Mouse (Mus musculus) limb, embryonic 15.5 days (tissue): ENCODE measurements around the gene Haus2. TPM values are rescaled to one million over a fixed set of nuclear protein-coding genes. Genes with fewer than 3 reads are reported as not detected.

Experiments
- ATAC-seq: fragments of 200-750 bp; cut with Nextera tagmentation; 2 replicates; pipeline ENCODE4 v1.8.0; 2017; ENCODE audit warnings: low read depth, moderate TSS enrichment; ENCODE audit not compliant: insufficient number of reproducible peaks, low FRiP score, low TSS enrichment
- H3K27ac ChIP-seq: fragments of 300-500 bp; sonication (generic); 2 replicates; pipeline ENCODE4 v1.5.1; 2015; ENCODE audit warnings: moderate library complexity, mild to moderate bottlenecking, inconsistent platforms
- H3K27me3 ChIP-seq: fragments of 300-500 bp; sonication (generic); 2 replicates; pipeline ENCODE4 v1.6.1; 2015; ENCODE audit warnings: inconsistent platforms
- H3K36me3 ChIP-seq: fragments of 300-500 bp; sonication (generic); 2 replicates; pipeline ENCODE4 v1.6.1; 2015; ENCODE audit warnings: inconsistent platforms
- H3K4me1 ChIP-seq: fragments of 300-500 bp; sonication (generic); 2 replicates; pipeline ENCODE4 v1.6.1; 2015; ENCODE audit warnings: inconsistent platforms
- H3K4me2 ChIP-seq: fragments of 300-500 bp; sonication (generic); 2 replicates; pipeline ENCODE4 v1.6.1; 2015; ENCODE audit warnings: mild to moderate bottlenecking, inconsistent platforms
- H3K4me3 ChIP-seq: fragments of 300-500 bp; sonication (generic); 2 replicates; pipeline ENCODE4 v1.5.1; 2015; ENCODE audit warnings: mild to moderate bottlenecking, inconsistent platforms
- H3K9ac ChIP-seq: fragments of 300-500 bp; sonication (generic); 2 replicates; pipeline ENCODE4 v1.6.1; 2015; ENCODE audit warnings: inconsistent platforms
- H3K9me3 ChIP-seq: fragments of 300-500 bp; sonication (generic); 2 replicates; pipeline ENCODE4 v1.6.1; 2016; ENCODE audit warnings: inconsistent platforms
- WGBS: fragments of 180-500 bp; shearing (Covaris S2); methylation state at CpG from one replicate; pipeline ENCODE4 v1.1.7; 2015; 5-methylcytosine and 5-hydroxymethylcytosine counted together
- polyA plus RNA-seq: library from polyadenylated mRNA; unstranded; fragments of >200 nt; fragmentation: Nextera tagmentation; extraction: Ambion mirVana; gene quantifications from 2 replicates; pipeline ENCODE4 v1.2.1, GENCODE M21; 2015

Haus2 gene
- polyA plus RNA-seq, 1 experiment from 2014 or later, result 21.8 TPM

DNA sequence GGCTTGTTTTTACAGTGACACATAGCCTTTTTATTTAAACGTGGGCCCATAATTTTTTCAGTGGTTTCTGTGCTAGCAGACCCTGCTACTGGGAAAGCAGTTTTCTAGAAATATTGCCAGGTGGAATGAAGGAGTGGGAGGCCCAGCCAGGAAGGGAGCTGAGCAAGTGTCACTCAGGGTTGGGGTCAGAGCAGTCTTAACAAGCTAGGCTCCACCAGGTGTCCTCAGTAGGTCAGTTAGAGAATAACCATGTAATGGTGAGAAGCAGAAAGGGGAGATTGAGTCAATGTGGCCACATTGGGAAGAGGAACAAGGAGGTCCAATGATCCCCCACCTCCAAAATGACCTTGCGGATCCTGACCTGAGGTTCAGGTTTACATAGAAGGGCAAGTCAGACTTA lies 45.5 kb downstream of the Haus2 start:
- WGBS, result 86% methylated on average over 2 of the region's 2 CpGs
- Histone ChIP-seq H3K36me3 (no peaks in the 10 kb centered on the region), H3K4me1 (no peaks in the 10 kb centered on the region), H3K9ac (no peak overlapping the region), H3K4me2 (no peak overlapping the region), H3K9me3 (no peaks in the 10 kb centered on the region), H3K4me3 (no peak overlapping the region), H3K27ac (no peak overlapping the region), H3K27me3 (no peaks in the 10 kb centered on the region)
- no peak for ATAC-seq

GRCm38 (mm10) chr2:120655905-120656304 lies 46.7 kb downstream of the Haus2 start:
- Histone ChIP-seq H3K27me3 (no peaks in the 10 kb centered on the region), H3K4me3 (no peak overlapping the region), H3K4me2 (no peak overlapping the region), H3K27ac (no peak overlapping the region), H3K4me1 (no peaks in the 10 kb centered on the region), H3K9me3 (no peaks in the 10 kb centered on the region), H3K9ac (no peak overlapping the region), H3K36me3 (no peaks in the 10 kb centered on the region)
- no peak for ATAC-seq
- 91% methylated on average over 5 of the region's 5 CpGs for whole genome bisulfite sequencing

GRCm38 (mm10) chr2:120656711-120657110 lies 47.5 kb downstream of the Haus2 start:
- Histone ChIP-seq H3K27ac (no peak overlapping the region), H3K36me3 (no peaks in the 10 kb centered on the region), H3K27me3 (no peaks in the 10 kb centered on the region), H3K9me3 (no peaks in the 10 kb centered on the region), H3K9ac (no peak overlapping the region), H3K4me3 (no peak overlapping the region), H3K4me1 (no peaks in the 10 kb centered on the region), H3K4me2 (no peak overlapping the region)
- no peak for ATAC-seq
- 100% methylated on average over 2 of the region's 2 CpGs for WGBS

- H3K4me1 ChIP-seq, result no peaks in the 10 kb centered on the region
- H3K9me3 ChIP-seq, result no peaks in the 10 kb centered on the region
- WGBS, result 78% methylated on average over 5 of the region's 5 CpGs
- no peaks in the 10 kb centered on the region for H3K36me3 ChIP-seq
- no peak overlapping the region for H3K4me2 ChIP-seq
- H3K4me3 ChIP-seq, result no peak overlapping the region
- no peak overlapping the region for H3K9ac ChIP-seq
- no peak for ATAC-seq
- H3K27me3 ChIP-seq, result no peaks in the 10 kb centered on the region
- no peak overlapping the region for H3K27ac ChIP-seq
These were observed 49.3 kb downstream of the Haus2 start for GRCm38 (mm10) chr2:120658486-120658885.

DNA sequence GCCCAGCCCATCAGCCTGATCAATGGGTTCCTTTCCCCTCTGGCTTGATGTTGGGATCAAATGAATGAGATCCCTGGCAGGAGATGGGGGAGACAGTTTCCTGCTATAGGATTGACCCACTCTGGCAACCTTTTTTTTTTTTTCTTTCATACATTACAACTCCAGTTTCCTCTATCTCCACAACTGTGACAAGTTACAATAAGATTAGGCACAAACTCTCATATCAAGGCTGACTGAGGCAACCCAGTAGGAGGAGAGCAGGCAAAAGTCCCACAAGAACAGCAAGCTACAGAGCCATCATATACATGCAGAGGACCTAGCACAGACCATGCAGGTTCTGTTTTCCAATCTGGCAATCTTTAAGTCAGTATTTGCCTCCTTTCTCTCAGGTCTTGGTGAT lies 50.1 kb downstream of the Haus2 start:
- Histone ChIP-seq H3K27ac (no peak overlapping the region), H3K27me3 (no peaks in the 10 kb centered on the region), H3K4me1 (no peaks in the 10 kb centered on the region), H3K9ac (no peak overlapping the region), H3K36me3 (no peaks in the 10 kb centered on the region), H3K9me3 (no peaks in the 10 kb centered on the region), H3K4me3 (no peak overlapping the region), H3K4me2 (no peak overlapping the region)
- ATAC-seq, result no peak

- Histone ChIP-seq H3K9ac (no peak overlapping the region), H3K4me2 (no peak overlapping the region), H3K4me1 (no peaks in the 10 kb centered on the region), H3K9me3 (no peaks in the 10 kb centered on the region), H3K4me3 (no peak overlapping the region), H3K27ac (no peak overlapping the region), H3K36me3 (no peaks in the 10 kb centered on the region), H3K27me3 (no peaks in the 10 kb centered on the region)
- WGBS, result 81% methylated on average over 5 of the region's 5 CpGs
- no peak for ATAC-seq
These were observed 51.4 kb downstream of the Haus2 start for GRCm38 (mm10) chr2:120660486-120661078.

DNA sequence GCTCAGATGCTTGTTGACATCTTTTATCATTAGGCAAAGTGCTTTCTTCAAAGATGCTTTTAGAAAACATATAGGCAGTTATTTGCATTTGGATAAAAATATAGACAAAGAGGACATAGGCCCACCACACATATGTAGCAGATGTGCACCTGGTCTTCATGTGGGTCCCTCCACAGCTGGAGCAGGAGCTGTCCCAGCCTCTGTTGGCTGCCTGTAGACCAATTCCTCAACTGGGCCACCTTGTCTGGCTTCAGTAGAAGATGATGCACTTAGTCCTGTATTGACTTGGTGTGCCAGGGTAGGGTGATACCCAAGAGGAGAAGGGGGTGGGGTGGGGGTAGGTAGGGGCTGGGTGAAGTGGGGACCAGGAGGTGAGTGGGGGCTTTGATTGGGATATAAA lies 53.6 kb downstream of the Haus2 start:
- no peaks in the 10 kb centered on the region for H3K4me1 ChIP-seq
- no peak overlapping the region for H3K27ac ChIP-seq
- H3K4me3 ChIP-seq, result no peak overlapping the region
- peaks cover 9% of the 10 kb centered on the region; the same call in 1 of the 2 replicates for H3K36me3 ChIP-seq
- no peak for ATAC-seq
- H3K9ac ChIP-seq, result no peak overlapping the region
- H3K27me3 ChIP-seq, result no peaks in the 10 kb centered on the region
- no peak overlapping the region for H3K4me2 ChIP-seq
- no peaks in the 10 kb centered on the region for H3K9me3 ChIP-seq

DNA sequence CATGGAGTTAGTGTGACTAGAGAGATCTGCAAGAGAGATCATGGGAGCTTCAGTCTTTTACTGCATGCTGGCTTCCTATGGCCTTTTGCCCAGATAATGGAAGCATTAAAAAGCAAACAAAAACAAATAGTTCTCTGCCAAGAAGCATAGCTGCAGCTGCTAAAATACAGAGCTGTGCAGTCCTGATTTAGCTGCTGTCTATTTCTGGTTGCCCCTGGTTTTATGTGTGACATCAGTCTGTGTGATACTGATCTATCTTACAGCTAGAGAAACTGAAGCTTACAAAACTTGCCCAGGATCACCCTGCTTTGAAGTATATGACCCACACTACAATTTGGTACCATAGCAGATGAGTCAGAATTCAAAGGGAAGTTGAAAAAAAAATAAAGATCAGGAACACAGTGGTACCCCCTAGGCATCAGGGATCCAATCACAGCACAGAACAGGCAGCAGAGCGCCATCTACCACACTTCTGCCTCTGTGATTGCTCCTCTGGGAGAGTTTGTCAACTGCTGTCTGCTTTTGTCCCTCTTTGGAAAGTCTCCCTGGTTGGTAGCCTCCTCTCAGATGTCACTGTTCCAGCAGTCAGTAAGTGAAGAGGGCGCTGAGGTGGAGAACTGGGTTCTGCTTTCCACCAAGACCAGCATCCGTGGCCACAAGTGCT lies 54.4 kb downstream of the Haus2 start:
- 68% methylated on average over 3 of the region's 3 CpGs for WGBS
- Histone ChIP-seq H3K36me3 (peaks cover 15% of the 10 kb centered on the region; the same call in 1 of the 2 replicates), H3K27ac (no peak overlapping the region), H3K4me3 (no peak overlapping the region), H3K9me3 (no peaks in the 10 kb centered on the region), H3K4me1 (no peaks in the 10 kb centered on the region), H3K27me3 (no peaks in the 10 kb centered on the region), H3K9ac (no peak overlapping the region), H3K4me2 (no peak overlapping the region)
- ATAC-seq, result no peak

GRCm38 (mm10) chr2:120667446-120667845 lies 58.3 kb downstream of the Haus2 start:
- Histone ChIP-seq H3K4me3 (no peak overlapping the region), H3K9me3 (no peaks in the 10 kb centered on the region), H3K4me2 (no peak overlapping the region), H3K9ac (no peak overlapping the region), H3K36me3 (peaks cover 15% of the 10 kb centered on the region; the same call in 1 of the 2 replicates), H3K4me1 (no peaks in the 10 kb centered on the region), H3K27me3 (no peaks in the 10 kb centered on the region), H3K27ac (no peak overlapping the region)
- 78% methylated on average over 2 of the region's 2 CpGs for WGBS
- no peak for ATAC-seq

GRCm38 (mm10) chr2:120670253-120670652 lies 61.1 kb downstream of the Haus2 start:
- 69% methylated on average over 2 of the region's 2 CpGs for WGBS
- ATAC-seq, result no peak

More at GRCm38 (mm10) chr2:120670253-120670652, 61.1 kb downstream of the Haus2 start:
- Histone ChIP-seq H3K4me2 (no peak overlapping the region), H3K9ac (no peak overlapping the region), H3K27me3 (no peaks in the 10 kb centered on the region), H3K27ac (no peak overlapping the region), H3K36me3 (peaks cover 25% of the 10 kb centered on the region), H3K4me3 (no peak overlapping the region), H3K4me1 (no peaks in the 10 kb centered on the region), H3K9me3 (no peaks in the 10 kb centered on the region)
